Mouse (Mus musculus) erythroblast, embryonic 14.5 days (primary cell): Measurements from ENCODE around the gene Ptrh1. TPM values are rescaled to one million over a fixed set of nuclear protein-coding genes. Genes with fewer than 3 reads are reported as not detected.

ENCODE experiments used
- H3K27me3 ChIP-seq: 2 replicates; pipeline ENCODE4 v1.6.1; 2012; ENCODE audit warnings: inconsistent platforms; ENCODE audit not compliant: control insufficient read depth
- H3K36me3 ChIP-seq: 2 replicates; pipeline ENCODE4 v1.6.1; 2012; ENCODE audit warnings: mild to moderate bottlenecking, inconsistent platforms; ENCODE audit not compliant: control insufficient read depth
- H3K4me1 ChIP-seq: 2 replicates; pipeline ENCODE4 v1.6.1; 2012; ENCODE audit warnings: inconsistent platforms; ENCODE audit not compliant: control insufficient read depth
- H3K4me3 ChIP-seq: replicated peaks from 2 replicates; pipeline ENCODE3; 2012; ENCODE audit warnings: moderate library complexity, mild to moderate bottlenecking, inconsistent platforms
- H3K9me3 ChIP-seq: 2 replicates; pipeline ENCODE4 v1.6.1; 2012; ENCODE audit warnings: low read length, inconsistent platforms, mixed read lengths; ENCODE audit not compliant: control insufficient read depth
- GATA1 ChIP-seq: IDR thresholded peaks from 2 replicates; pipeline ENCODE4 v1.6.1; 2012; ENCODE audit warnings: low read length, inconsistent platforms, mixed read lengths
- TAL1 ChIP-seq: IDR thresholded peaks from 3 replicates; pipeline ENCODE4 v1.6.1; 2012; ENCODE audit warnings: low read length, inconsistent platforms, mixed read lengths
- polyA plus RNA-seq: library from polyadenylated mRNA; stranded (reverse); fragments of >175 nt; gene quantifications from 2 replicates; pipeline ENCODE4 v1.2.3, GENCODE M21; 2012

Ptrh1 gene
- polyA plus RNA-seq, 1 experiment = not detected

- Histone ChIP-seq H3K9me3 (no peaks in the 10 kb centered on the region), H3K36me3 (no peaks in the 10 kb centered on the region)
Measured at GRCm38 (mm10) chr2:32824181-32824580, 48.6 kb downstream of the Ptrh1 start.

GRCm38 (mm10) chr2:32824778-32825177 lies 49.2 kb downstream of the Ptrh1 start:
- no peak for TF ChIP-seq GATA1
- H3K4me1 ChIP-seq = peaks cover 5% of the 10 kb centered on the region; the same call in 1 of the 2 replicates

More at GRCm38 (mm10) chr2:32824181-32824580, 48.6 kb downstream of the Ptrh1 start:
- Histone ChIP-seq H3K4me3 (no peak overlapping the region), H3K4me1 (peaks cover 5% of the 10 kb centered on the region; the same call in 1 of the 2 replicates), H3K27me3 (no peaks in the 10 kb centered on the region)
- TF ChIP-seq GATA1 = no peak
- TF ChIP-seq TAL1 = no peak

GRCm38 (mm10) chr2:32825796-32826195 lies 50.2 kb downstream of the Ptrh1 start:
- Histone ChIP-seq H3K27me3 (no peaks in the 10 kb centered on the region), H3K4me3 (no peak overlapping the region), H3K4me1 (peaks cover 5% of the 10 kb centered on the region; the same call in 1 of the 2 replicates), H3K9me3 (no peaks in the 10 kb centered on the region), H3K36me3 (no peaks in the 10 kb centered on the region)
- no peak for TF ChIP-seq GATA1

More at GRCm38 (mm10) chr2:32824778-32825177, 49.2 kb downstream of the Ptrh1 start:
- H3K9me3 ChIP-seq = no peaks in the 10 kb centered on the region
- no peaks in the 10 kb centered on the region for H3K36me3 ChIP-seq
- no peaks in the 10 kb centered on the region for H3K27me3 ChIP-seq
- H3K4me3 ChIP-seq = no peak overlapping the region

Other genes starting within 250 kb of the Ptrh1 start
- 0.03 and 0.06 TPM in 2 replicates for gene Fam102a, start 240.5 kb upstream of the Ptrh1 start, polyA plus RNA-seq
- 1.2 and 1.7 TPM in 2 replicates for gene Dpm2, start 204.9 kb upstream of the Ptrh1 start, polyA plus RNA-seq
- gene Pip5kl1, start 201.0 kb upstream of the Ptrh1 start, polyA plus RNA-seq = not detected in 2 replicates
- gene 9430097D07Rik, start 200.1 kb upstream of the Ptrh1 start, polyA plus RNA-seq = not detected in 2 replicates
- gene St6galnac4, start 188.7 kb upstream of the Ptrh1 start, polyA plus RNA-seq = 0.21 and 0.30 TPM in 2 replicates
- 0.52 and 0.89 TPM in 2 replicates for gene St6galnac6, start 176.1 kb upstream of the Ptrh1 start, polyA plus RNA-seq
- 0.08 TPM in 1 of 2 replicates, not detected in the other for gene Ak1, start 154.0 kb upstream of the Ptrh1 start, polyA plus RNA-seq
- 0.60 and 0.69 TPM in 2 replicates for gene Eng, start 129.2 kb upstream of the Ptrh1 start, polyA plus RNA-seq
- 1.0 and 1.2 TPM in 2 replicates for gene Fpgs, start 71.6 kb upstream of the Ptrh1 start, polyA plus RNA-seq
- 6.1 and 10.2 TPM in 2 replicates for gene Cdk9, start 62.7 kb upstream of the Ptrh1 start, polyA plus RNA-seq
- 0.04 and 0.06 TPM in 2 replicates for gene Sh2d3c, start 54.7 kb upstream of the Ptrh1 start, polyA plus RNA-seq
- gene 6330409D20Rik, start 34.8 kb upstream of the Ptrh1 start, polyA plus RNA-seq = not detected in 2 replicates
- gene Tor2a, start 18.6 kb upstream of the Ptrh1 start, polyA plus RNA-seq = 1.5 and 2.4 TPM in 2 replicates
- 0.02 TPM in 1 of 2 replicates, not detected in the other for gene Ttc16, start 153 bp upstream of the Ptrh1 start, polyA plus RNA-seq
- gene Cfap157, start 8.6 kb downstream of the Ptrh1 start, polyA plus RNA-seq = not detected in 2 replicates
- gene Stxbp1, start 71.5 kb downstream of the Ptrh1 start, polyA plus RNA-seq = 0.02 and 0.03 TPM in 2 replicates
- 0.11 and 0.13 TPM in 2 replicates for gene Fam129b, start 100.3 kb downstream of the Ptrh1 start, polyA plus RNA-seq
- 157 and 173 TPM in 2 replicates for gene Rpl12, start 185.8 kb downstream of the Ptrh1 start, polyA plus RNA-seq
- 0.18 and 0.20 TPM in 2 replicates for gene Lrsam1, start 185.8 kb downstream of the Ptrh1 start, polyA plus RNA-seq
- 4.3 and 7.0 TPM in 2 replicates for gene Slc2a8, start 206.3 kb downstream of the Ptrh1 start, polyA plus RNA-seq